Comparison of ENCODE assay signal across 9 mouse cellular contexts in genomic region chr2:78959451-78959850, GRCm38 (mm10).
DNase-seq lines count a peak whose midpoint lies in the region; ATAC-seq and TF ChIP-seq lines count a peak whose summit lies in the region.
"Had no signal": no experiment of that assay in that cellular context is flagged by ENCODE, and none has a peak within 500 bp of the region (broad histone marks: within the 10 kb centered on the region; RNA-seq: fewer than 3 reads in every experiment).

No protein-coding gene starts in this region.

- H3K27ac ChIP-seq in kidney, embryonic 14.5 days (ENCODE audit: low read depth, low read length) = no peak overlapping the region
- peak overlapping the region; percentile 31; the same call in 1 of the 2 replicates for H3K27ac ChIP-seq in CH12.LX (ENCODE audit: insufficient read depth, low read depth)
- H3K27ac ChIP-seq: embryonic facial prominence, embryonic 13.5 days; macrophage had no signal

- TF ChIP-seq RAD21 in CH12.LX (IDR thresholded peaks at IDR 0.05; ENCODE audit: low read depth, low read length) = no peak; the same call in none of the 2 replicates

- CTCF ChIA-PET in Patski (lab: Charles Lee) = interaction anchor here (0.7 to 2.4 kb wide), 8 partner anchors 13 to 552 kb away, joined by 3 to 9 read pairs (median 4); no protein-coding TSS in a partner anchor

- no peak for TF ChIP-seq EP300 in CH12.LX (IDR thresholded peaks at IDR 0.05; ENCODE audit: low read length)

- in situ Hi-C loops in CH12.LX (cut with MboI; ENCODE audit: low pct_ligation_motif_present, low pct_unique_long_range_greater_than_20kb, low sequenced_read_pairs) = loop anchor here (5.0 to 25.0 kb wide), 2 partner anchors 403 to 538 kb away; no protein-coding TSS in a partner anchor
- in situ Hi-C loops in Patski (cut with MboI; ENCODE audit: low pct_unique_long_range_greater_than_20kb) = loop anchor here (5.0 to 25.0 kb wide), 5 partner anchors 308 to 912 kb away; no protein-coding TSS in a partner anchor

- no peaks in the 10 kb centered on the region for H3K36me3 ChIP-seq in kidney, embryonic 14.5 days (ENCODE audit: control insufficient read depth, insufficient read depth, low read length)
- no peaks in the 10 kb centered on the region for H3K36me3 ChIP-seq in CH12.LX (replicated peaks in 1 of 2; ENCODE audit: control insufficient read depth in 1 of 2, insufficient read depth in 1 of 2, low read length in 1 of 2)
- H3K36me3 ChIP-seq: embryonic facial prominence, embryonic 13.5 days had no signal

- TF ChIP-seq CTCF in CH12.LX (conservative IDR thresholded peaks at IDR 0.05 in 1 of 2, IDR thresholded peaks at IDR 0.05 in 1 of 2; ENCODE audit: low read depth in 2 of 2, low read length in 2 of 2) = peak; percentile 46 to 95; a peak in 3 of 4 replicates
- TF ChIP-seq CTCF in Patski (IDR thresholded peaks at IDR 0.05) = peak; percentile 69

- dilution Hi-C loops in CH12.LX (cut with MboI; ENCODE audit: extremely low pct_ligation_motif_present, extremely low pct_unique_long_range_greater_than_20kb, low sequenced_read_pairs) = no loop called here

- no peak overlapping the region for H3K4me3 ChIP-seq in kidney, embryonic 14.5 days (ENCODE audit: low read length)
- peak overlapping the region in 2 of 3 experiments; percentile 20 to 24 for H3K4me3 ChIP-seq in CH12.LX (replicated peaks in 1 of 3; ENCODE audit: low read depth in 2 of 3, low read length in 2 of 3, poor library complexity in 1 of 3)
- H3K4me3 ChIP-seq: embryonic facial prominence, embryonic 13.5 days had no signal

- no peak overlapping the region for H3K4me2 ChIP-seq in kidney, embryonic 14.5 days (replicated peaks; ENCODE audit: low read depth, low read length)
- H3K4me2 ChIP-seq in CH12.LX (ENCODE audit: insufficient read depth, low read depth, poor library complexity, severe bottlenecking) = peak overlapping the region; percentile 51
- H3K4me2 ChIP-seq: embryonic facial prominence, embryonic 13.5 days had no signal

- no peaks in the 10 kb centered on the region for H3K9me3 ChIP-seq in kidney, embryonic 14.5 days (ENCODE audit: control insufficient read depth, low read length)
- H3K9me3 ChIP-seq in CH12.LX (replicated peaks; ENCODE audit: low read length) = no peaks in the 10 kb centered on the region
- H3K9me3 ChIP-seq: embryonic facial prominence, embryonic 13.5 days had no signal

- WGBS in kidney, embryonic 14.5 days = 44% methylated on average over 3 of the region's 3 CpGs

- no peak for ATAC-seq in kidney, embryonic 14.5 days (ENCODE audit: low FRiP score, low TSS enrichment)
- no peak for ATAC-seq in Patski
- ATAC-seq in inflammation-experienced regulatory T-cells, adult 6 months = peak; percentile 59

- DNase-seq in kidney, postnatal 14 days = peak; percentile 14
- DNase-seq in CH12.LX (ENCODE audit: extremely low read depth) (peak; percentile 62), Patski (ENCODE audit: low read depth, low spot score) (no peak)
- peak; percentile 28 to 30 for DNase-seq in natural killer cell, adult 2 months (ENCODE audit: low spot score in 2 of 2)
- no peak for DNase-seq in adrenal gland, postnatal 14 days

- no peak overlapping the region for H3K9ac ChIP-seq in kidney, embryonic 14.5 days (ENCODE audit: low read depth, low read length)
- H3K9ac ChIP-seq in CH12.LX (ENCODE audit: insufficient read depth, low read depth) = peak overlapping the region; percentile 18
- H3K9ac ChIP-seq: embryonic facial prominence, embryonic 13.5 days had no signal

- peaks cover 2% of the 10 kb centered on the region; the same call in 1 of the 2 replicates for H3K4me1 ChIP-seq in kidney, embryonic 14.5 days (ENCODE audit: control insufficient read depth, insufficient read depth, low read length)
- peaks cover 9 to 42% of the 10 kb centered on the region in 2 experiments for H3K4me1 ChIP-seq in CH12.LX (ENCODE audit: control insufficient read depth in 1 of 2, insufficient read depth in 2 of 2)

- no peaks in the 10 kb centered on the region for H3K79me2 ChIP-seq in CH12.LX (replicated peaks; ENCODE audit: control insufficient read depth, extremely low read depth, insufficient read depth, poor library complexity, severe bottlenecking)

- TF ChIP-seq POLR2A in CH12.LX (IDR thresholded peaks at IDR 0.05; ENCODE audit: low read depth, low read length) = no peak

- POLR2A ChIA-PET in Patski (lab: Charles Lee) = no interaction called here

- no peaks in the 10 kb centered on the region for H3K27me3 ChIP-seq in kidney, embryonic 14.5 days (ENCODE audit: control insufficient read depth, insufficient read depth, low read length)
- H3K27me3 ChIP-seq in CH12.LX (replicated peaks) (no peaks in the 10 kb centered on the region), Patski (peaks cover 11% of the 10 kb centered on the region)

TF ChIP-seq in CH12.LX, 34 proteins besides CTCF, POLR2A, EP300 and RAD21:
- TF ChIP-seq USF2 (conservative IDR thresholded peaks at IDR 0.05; ENCODE audit: low read depth, low read length) = no peak
- TF ChIP-seq IRF4 (IDR thresholded peaks at IDR 0.05; ENCODE audit: low read depth, low read length) = 0 out of 2 replicates have a peak, but pooled peaks have one; percentile 15
- 0 out of 2 replicates have a peak, but pooled peaks have one; percentile 47 for TF ChIP-seq JUND (conservative IDR thresholded peaks at IDR 0.05; ENCODE audit: low read depth, low read length)
- peak; percentile 95 for TF ChIP-seq ZC3H11A (IDR thresholded peaks at IDR 0.05; ENCODE audit: low read depth, low read length)
- TF ChIP-seq POLR2AphosphoS2 (IDR thresholded peaks at IDR 0.05; ENCODE audit: low read depth, low read length) = no peak
- TF ChIP-seq MEF2A (IDR thresholded peaks at IDR 0.05; ENCODE audit: borderline replicate concordance, low read depth, low read length) = peak; percentile 60; the same call in 1 of the 2 replicates
- no peak; the same call in 1 of the 2 replicates for TF ChIP-seq HCFC1 (IDR thresholded peaks at IDR 0.05; ENCODE audit: low read depth, low read length)
- TF ChIP-seq ZMIZ1 (IDR thresholded peaks at IDR 0.05; ENCODE audit: low read depth, low read length) = no peak
- TF ChIP-seq ZKSCAN1 (IDR thresholded peaks at IDR 0.05; ENCODE audit: borderline replicate concordance, low read depth, low read length) = no peak
- no peak for TF ChIP-seq MAZ (IDR thresholded peaks at IDR 0.05; ENCODE audit: low read depth, low read length)
- no peak for TF ChIP-seq BHLHE40 (IDR thresholded peaks at IDR 0.05; ENCODE audit: low read depth, low read length)
- TF ChIP-seq KAT2A (IDR thresholded peaks at IDR 0.05; ENCODE audit: insufficient replicate concordance, low read length) = no peak
- TF ChIP-seq ZNF384 (IDR thresholded peaks at IDR 0.05; ENCODE audit: low read depth, low read length) = no peak
- TF ChIP-seq PAX5 (IDR thresholded peaks at IDR 0.05; ENCODE audit: low read length) = no peak
- TF ChIP-seq SIN3A (IDR thresholded peaks at IDR 0.05; ENCODE audit: low read length) = peak; percentile 66
- peak; percentile 22; the same call in 1 of the 2 replicates for TF ChIP-seq ELF1 (IDR thresholded peaks at IDR 0.05; ENCODE audit: low read depth, low read length)
- TF ChIP-seq SMC3 (IDR thresholded peaks at IDR 0.05; ENCODE audit: low read depth, low read length) = peak; percentile 95
- TF ChIP-seq TBP (conservative IDR thresholded peaks at IDR 0.05; ENCODE audit: low read depth, low read length) = no peak
- TF ChIP-seq USF1 (IDR thresholded peaks at IDR 0.05; ENCODE audit: low read depth, low read length) = no peak
- no peak for TF ChIP-seq MAX (IDR thresholded peaks at IDR 0.05; ENCODE audit: low read length)
- TF ChIP-seq UBTF (IDR thresholded peaks at IDR 0.05; ENCODE audit: low read depth, low read length) = no peak
TF ChIP-seq in CH12.LX: peak in this region for 7.

Comparison
In these comparisons a context has a peak if more than half of its experiments do, and no peak if none do; other contexts are left out.
1. DNase-seq: peak in kidney, postnatal 14 days (single experiment), CH12.LX (single experiment) and natural killer cell, adult 2 months (2 of 2); none in Patski (single experiment) and adrenal gland, postnatal 14 days (single experiment).